Mouse (Mus musculus) mature B cell (primary cell): ENCODE measurements around the gene Vps18.

Experiments used
- in situ Hi-C: fragments of 300-500 bp; cut with MboI; formaldehyde crosslinking; loops from 2 replicates; pipeline ENCODE4 v1.14.3; 2019

The Vps18 gene

GRCm38 (mm10) chr2:119288270-119288882 lies at the start of gene Vps18:
Gene Vps18, plus strand, starts transcription at chr2:119288740.
- in situ Hi-C loops, result no loop called here

DNA sequence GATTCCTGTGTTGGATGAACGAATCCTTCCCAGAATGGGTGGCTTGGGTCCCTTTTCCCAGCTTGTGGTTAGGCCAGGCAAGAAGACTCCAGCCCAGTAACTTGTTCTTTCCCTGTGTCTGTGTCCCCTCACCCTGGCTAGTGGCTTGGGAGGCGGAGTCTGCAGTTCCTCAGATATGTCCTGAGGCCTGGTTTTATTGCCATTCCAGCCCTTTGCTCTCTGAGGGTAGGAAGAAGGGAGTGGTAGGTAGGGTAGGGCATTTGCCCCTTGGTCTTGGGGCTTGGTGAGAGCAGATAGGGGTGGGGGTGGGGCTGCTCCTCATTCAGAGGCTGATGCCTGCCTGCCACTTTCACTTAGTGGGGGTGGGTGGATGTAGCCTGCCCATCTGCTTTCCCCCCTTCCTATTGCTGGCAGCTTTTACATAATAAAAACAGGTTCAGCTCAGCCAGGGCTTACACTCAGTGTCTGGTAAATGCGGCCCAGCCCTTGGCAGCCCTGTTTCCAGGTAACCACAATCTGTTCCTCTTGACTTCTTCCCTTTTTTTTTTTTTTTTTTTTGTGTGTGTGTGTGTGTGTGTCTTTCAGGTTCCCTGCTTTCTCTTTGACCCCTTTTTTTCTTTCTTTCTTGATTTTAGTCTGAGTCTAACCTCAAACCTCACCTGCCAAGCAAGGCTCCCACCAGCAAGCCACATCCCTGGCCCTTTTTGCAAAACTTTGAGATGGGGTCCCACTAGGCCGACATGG lies 48.3 kb upstream of the Vps18 start:
- in situ Hi-C loops, result no loop called here

DNA sequence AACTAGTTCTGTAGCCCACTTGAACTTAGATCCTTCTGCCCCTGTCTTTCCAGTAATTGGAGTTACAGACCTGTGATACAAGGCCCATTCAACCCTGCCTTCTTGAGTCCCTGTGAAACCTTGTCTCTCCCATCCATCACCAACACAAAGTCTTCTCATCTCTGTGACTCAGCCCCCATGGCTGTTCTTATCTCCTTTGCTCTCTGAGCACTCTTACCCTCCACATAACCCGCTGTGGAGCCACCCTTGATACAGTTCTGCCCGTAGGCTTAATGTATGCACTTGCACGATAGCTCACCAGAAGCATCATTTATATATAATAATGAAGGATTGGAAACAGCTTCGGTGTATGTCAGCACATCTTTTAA lies 47.7 kb upstream of the Vps18 start:
- in situ Hi-C loops, result no loop called here

GRCm38 (mm10) chr2:119242548-119242947 lies 46.0 kb upstream of the Vps18 start:
- in situ Hi-C loops, result no loop called here

GRCm38 (mm10) chr2:119245246-119245645 lies 43.3 kb upstream of the Vps18 start:
- in situ Hi-C loops, result no loop called here

GRCm38 (mm10) chr2:119247904-119248303 lies 40.6 kb upstream of the Vps18 start:
- in situ Hi-C loops, result no loop called here

DNA sequence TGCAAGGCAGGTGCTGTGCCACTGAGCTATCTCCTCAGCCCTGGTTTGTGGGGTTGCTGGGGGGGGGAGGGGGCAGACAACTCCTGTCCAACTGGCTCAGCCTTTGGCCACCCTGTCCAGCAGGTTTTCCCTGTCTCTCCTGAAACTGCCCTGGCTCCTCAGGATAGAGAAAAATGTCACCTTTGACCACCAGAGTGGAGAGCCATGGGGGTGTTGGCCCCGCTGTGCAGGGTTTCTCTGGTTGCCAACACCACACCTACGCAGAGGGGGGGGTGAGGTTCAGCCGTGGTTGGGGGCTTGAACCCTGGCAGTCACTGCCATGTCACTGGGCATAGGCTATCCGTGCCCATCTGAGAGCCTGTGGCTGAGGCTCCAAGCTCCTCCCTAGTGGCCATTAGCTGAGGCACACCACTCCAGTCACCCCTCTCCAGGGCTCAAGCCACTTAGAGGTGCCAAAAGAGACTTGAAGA lies 38.9 kb upstream of the Vps18 start:
- in situ Hi-C loops, result no loop called here

DNA sequence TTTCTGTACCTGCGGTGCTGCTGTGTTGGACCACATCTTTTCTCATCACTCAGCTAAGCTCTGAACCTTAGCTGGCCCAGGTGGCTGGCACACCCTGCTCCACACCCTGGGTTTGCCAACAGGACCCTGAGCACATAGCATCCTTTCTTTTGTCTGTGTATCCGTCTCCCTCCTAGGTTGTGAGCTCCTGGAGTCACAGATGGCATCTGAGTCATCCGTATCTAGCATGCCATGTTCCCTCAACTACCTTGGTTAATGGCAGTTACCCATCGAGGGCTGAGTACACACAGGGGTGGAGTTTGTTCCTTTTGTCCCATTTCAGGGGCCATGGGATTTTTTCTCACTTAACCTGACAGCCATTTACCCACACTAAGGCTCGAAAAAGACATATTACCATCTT lies 38.2 kb upstream of the Vps18 start:
- in situ Hi-C loops, result no loop called here

- in situ Hi-C loops, result no loop called here
These were observed 37.6 kb upstream of the Vps18 start for GRCm38 (mm10) chr2:119250826-119251478.

- in situ Hi-C loops, result no loop called here
These were observed 33.6 kb upstream of the Vps18 start for GRCm38 (mm10) chr2:119254976-119255375.

- in situ Hi-C loops, result no loop called here
These were observed 28.0 kb upstream of the Vps18 start for GRCm38 (mm10) chr2:119260518-119260917.

DNA sequence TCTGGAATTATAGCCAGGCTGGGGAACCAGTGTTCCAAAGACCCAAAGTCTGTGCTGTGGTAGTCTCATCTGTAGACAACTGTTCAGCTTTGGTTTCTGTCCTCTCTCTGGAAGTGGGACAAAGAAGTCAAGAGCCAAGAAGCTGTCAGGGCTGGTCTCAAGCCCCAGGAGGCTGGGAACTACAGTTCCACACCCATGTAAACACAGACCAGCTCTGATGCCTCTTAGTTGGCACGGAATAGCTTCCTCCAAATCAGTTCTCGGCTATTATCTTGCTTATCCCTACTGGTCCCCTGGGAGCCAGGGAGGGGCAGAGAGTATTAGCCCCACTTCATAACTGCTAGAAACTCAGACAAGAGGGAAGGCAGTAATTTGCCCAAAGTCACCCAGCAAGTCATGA lies 27.2 kb upstream of the Vps18 start:
- in situ Hi-C loops, result no loop called here

DNA sequence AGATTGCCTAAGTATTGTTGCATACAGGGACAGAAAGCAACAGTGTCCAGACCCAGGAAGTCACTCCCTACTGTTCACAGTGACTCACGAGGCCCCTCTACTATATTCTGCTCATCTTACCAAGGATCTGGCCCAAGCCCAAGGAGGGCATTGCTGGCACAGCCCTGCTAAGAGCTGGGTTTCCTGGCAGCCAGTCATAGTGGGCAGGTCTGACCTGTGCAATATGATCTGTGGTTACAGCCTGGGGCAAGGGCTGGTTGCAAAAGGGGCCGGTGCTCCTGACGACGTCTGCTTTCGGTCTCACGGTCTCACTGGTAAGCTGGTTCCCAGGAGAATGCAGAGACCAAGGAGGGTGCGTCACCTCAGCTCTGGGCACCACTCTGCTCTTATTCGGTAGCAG lies 25.6 kb upstream of the Vps18 start:
- in situ Hi-C loops, result no loop called here

GRCm38 (mm10) chr2:119263813-119264212 lies 24.7 kb upstream of the Vps18 start:
- in situ Hi-C loops, result no loop called here

DNA sequence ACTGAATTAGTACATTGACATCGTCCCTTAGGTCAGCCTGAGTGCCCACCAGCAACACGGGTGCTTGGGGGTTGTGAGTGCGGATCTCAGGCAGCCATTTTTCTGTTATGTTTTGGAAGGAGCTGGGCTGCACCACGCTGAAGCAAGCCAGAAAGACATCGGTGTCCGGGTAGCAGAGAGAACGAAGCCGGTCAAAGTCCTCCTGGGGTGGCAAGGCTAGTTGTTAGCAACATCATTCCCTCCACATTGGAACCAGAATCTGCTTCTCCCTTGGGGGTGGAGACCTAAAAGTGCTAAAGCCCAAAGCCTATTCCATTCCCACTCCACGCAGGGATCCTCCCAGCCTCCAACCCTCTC lies 18.3 kb upstream of the Vps18 start:
- in situ Hi-C loops, result no loop called here

DNA sequence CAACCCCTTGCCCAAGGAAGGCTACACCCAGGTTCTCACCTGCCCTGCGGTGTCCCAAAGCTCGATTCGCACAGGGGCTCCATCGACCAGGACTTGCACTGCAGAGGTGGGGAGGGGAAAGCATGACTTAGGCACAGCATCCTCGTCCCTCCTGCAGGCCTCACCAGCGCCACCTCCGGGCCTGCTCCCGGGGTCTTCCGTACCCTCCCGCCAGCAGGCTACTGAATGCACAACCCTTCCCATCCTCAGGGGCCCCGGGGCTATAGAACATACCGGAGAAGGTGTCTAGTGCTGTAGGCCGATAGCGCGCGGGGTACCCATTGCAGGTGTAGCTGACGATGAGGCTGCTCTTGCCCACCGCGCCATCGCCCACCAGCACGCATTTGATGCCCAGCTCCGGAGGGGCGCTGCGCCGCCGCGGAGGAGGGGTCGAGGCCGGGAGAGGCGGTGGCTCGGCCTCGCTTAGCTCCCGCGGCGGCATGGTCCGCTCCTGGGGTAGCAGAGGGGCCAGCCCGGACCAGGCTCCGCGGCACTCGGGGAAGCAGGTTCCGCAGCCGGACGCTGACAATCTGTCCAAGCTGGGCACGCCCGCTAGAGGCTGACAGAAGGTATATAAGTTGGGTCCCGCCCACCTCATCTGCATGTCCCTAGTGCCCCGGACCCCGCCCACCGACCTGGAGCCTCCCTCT lies 17.8 kb upstream of the Vps18 start, which contains the start of gene Rhov:
Gene Rhov (minus strand): TSS at position 630 of the 689 bp plus-strand sequence.
- in situ Hi-C loops, result no loop called here

GRCm38 (mm10) chr2:119274126-119274525 lies 14.4 kb upstream of the Vps18 start:
- in situ Hi-C loops, result no loop called here

DNA sequence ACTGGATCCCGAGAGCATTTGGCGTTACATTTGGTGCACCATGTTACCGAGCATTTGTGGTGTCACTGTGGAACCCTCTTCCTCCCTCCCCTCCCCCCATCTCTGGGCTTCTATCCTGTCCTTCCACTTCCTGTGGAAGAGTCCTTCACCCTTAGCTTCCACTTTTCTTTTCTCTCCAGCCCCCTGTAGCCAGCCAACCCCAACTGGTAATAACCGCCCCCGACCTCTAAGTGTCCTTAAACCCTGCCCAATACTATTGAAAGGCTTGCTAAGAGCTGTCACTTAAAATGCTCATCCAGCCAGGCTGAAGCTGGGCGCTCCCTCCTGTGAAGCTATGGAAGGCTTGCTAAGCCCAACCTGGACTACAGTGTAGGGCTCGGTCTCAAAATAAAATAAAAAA lies 11.6 kb upstream of the Vps18 start:
- in situ Hi-C loops, result no loop called here

DNA sequence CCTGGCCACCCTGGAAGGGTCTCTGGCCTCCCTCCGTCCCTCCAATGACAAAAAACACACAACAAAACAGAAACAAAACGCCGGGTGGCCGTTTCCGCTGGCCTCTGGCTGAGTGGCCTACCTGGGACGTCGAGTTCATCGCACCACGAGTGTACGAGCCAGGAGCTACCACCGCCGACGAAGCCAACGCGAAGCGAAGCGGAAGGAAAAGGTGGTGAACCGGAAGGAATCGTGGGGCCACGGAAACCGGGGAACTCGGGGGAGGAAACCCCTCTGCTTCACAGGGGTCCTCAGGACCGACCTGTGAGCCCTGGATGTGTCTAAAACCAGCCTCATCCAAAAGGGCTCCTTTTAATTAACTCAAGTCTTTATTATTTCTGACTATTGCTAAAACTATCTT lies 10.7 kb upstream of the Vps18 start:
- in situ Hi-C loops, result no loop called here

DNA sequence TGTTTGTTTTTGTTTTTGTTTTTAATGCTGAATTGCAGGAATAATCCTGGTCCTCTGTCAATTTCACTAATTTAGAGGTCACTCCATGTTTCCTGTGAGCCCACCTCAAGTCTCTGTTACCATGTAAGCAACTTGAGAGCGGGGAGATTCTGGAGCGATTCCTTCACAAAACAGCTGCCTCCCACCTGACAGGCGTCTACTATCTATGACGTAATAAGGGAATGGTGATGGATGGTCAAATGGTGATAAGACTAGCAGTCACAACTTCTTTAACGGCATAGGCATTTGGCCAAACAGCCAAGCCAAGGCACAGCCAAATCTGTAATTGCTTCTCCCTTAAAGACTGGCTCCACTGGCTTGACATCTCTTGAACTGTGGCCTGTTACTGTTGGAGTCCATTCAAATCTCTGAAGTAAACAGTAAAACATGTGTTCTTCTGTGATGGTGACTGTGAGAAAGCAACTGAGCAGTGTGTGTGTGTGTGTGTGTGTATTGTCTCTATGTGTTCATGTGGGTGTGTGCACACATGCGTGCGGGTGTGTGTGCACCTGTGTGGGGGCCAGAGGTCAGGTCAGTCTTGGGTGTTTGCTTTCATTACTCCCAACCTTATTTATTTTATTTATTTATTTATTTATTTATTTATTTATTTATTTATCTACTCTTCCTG lies 6.5 kb upstream of the Vps18 start:
- in situ Hi-C loops, result no loop called here

DNA sequence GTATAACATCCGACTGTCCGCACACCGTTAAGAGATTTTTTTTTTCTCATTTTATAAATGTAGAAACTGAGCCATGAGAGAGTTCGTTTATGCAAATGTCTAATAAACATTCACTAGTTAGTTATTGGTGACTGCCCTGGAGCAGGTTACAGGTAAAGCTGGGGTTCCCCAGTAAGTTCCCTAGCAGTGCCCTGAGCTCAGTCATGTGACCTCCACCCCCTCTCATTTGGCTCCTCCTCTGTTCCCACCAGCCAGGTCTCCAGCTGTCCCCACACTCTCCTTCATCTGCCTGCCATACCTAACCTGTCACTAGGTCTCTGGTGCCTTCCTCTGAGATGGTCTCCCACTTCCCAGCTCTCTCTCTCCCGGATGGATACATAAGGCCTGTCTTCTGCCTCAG lies 1.2 kb upstream of the Vps18 start:
- in situ Hi-C loops, result no loop called here

- in situ Hi-C loops, result no loop called here
These were observed 475 bp downstream of the Vps18 start for GRCm38 (mm10) chr2:119289014-119289416.
